Mouse (Mus musculus) olfactory bulb, adult 2 months (tissue): ENCODE measurements around the gene Mettl16. TPM values are rescaled to one million over a fixed set of nuclear protein-coding genes. Genes with fewer than 3 reads are reported as not detected.

ENCODE experiments used
- H3K27ac ChIP-seq: fragments of 200-500 bp; 2 replicates; pipeline ENCODE4 v1.5.1; 2012; ENCODE audit warnings: low read depth, low read length; ENCODE audit not compliant: insufficient read depth
- H3K4me1 ChIP-seq: fragments of 200-500 bp; 2 replicates; pipeline ENCODE4 v1.6.1; 2012; ENCODE audit warnings: low read length; ENCODE audit not compliant: control insufficient read depth, insufficient read depth
- H3K4me3 ChIP-seq: fragments of 200-500 bp; 2 replicates; pipeline ENCODE4 v1.5.1; 2012; ENCODE audit warnings: mild to moderate bottlenecking, low read depth, low read length, moderate library complexity; ENCODE audit not compliant: insufficient read depth
- CTCF ChIP-seq: fragments of 200-500 bp; IDR thresholded peaks from 2 replicates; pipeline ENCODE4 v1.5.1; 2012; ENCODE audit warnings: low read depth, mild to moderate bottlenecking, low read length, moderate library complexity; ENCODE audit not compliant: insufficient read depth
- POLR2A ChIP-seq: fragments of 200-500 bp; IDR thresholded peaks from 2 replicates; pipeline ENCODE4 v1.6.1; 2012; ENCODE audit warnings: mild to moderate bottlenecking, low read depth, low read length, moderate library complexity; ENCODE audit not compliant: insufficient read depth
- WGBS: fragments of 180-500 bp; shearing (Covaris S2); methylation state at CpG from one replicate; pipeline ENCODE4 v1.1.7; 2018; 5-methylcytosine and 5-hydroxymethylcytosine counted together
- polyA plus RNA-seq: library from polyadenylated mRNA; stranded (reverse); fragments of >200 nt; gene quantifications from 2 replicates; pipeline ENCODE4 v1.2.4, GENCODE M21; 2012; ENCODE audit warnings: low replicate concordance; ENCODE audit not compliant: missing spikeins, insufficient read depth, insufficient read length

The Mettl16 gene
- polyA plus RNA-seq, 1 experiment: not detected

- TF ChIP-seq POLR2A: no peak
- Histone ChIP-seq H3K4me3 (no peak overlapping the region), H3K4me1 (peaks cover 40% of the 10 kb centered on the region), H3K27ac (no peak overlapping the region)
- 47% methylated on average over 5 of the region's 5 CpGs for WGBS
Measured at GRCm38 (mm10) chr11:74834650-74835277, 64.1 kb downstream of the Mettl16 start.

- Histone ChIP-seq H3K4me1 (peaks cover 48% of the 10 kb centered on the region), H3K27ac (no peak overlapping the region), H3K4me3 (no peak overlapping the region)
- 82% methylated on average over 6 of the region's 6 CpGs for WGBS
- TF ChIP-seq POLR2A (no peak), CTCF (no peak)
Measured at GRCm38 (mm10) chr11:74835593-74836224, 65.1 kb downstream of the Mettl16 start.

GRCm38 (mm10) chr11:74836225-74837055 lies 65.8 kb downstream of the Mettl16 start:
- 88% methylated on average over 22 of the region's 22 CpGs for WGBS
- peaks cover 55% of the 10 kb centered on the region for H3K4me1 ChIP-seq

GRCm38 (mm10) chr11:74837056-74837693 lies 66.5 kb downstream of the Mettl16 start:
- no peak for TF ChIP-seq POLR2A
- 57% methylated on average over 16 of the region's 16 CpGs for WGBS
- peaks cover 57% of the 10 kb centered on the region for H3K4me1 ChIP-seq

More at GRCm38 (mm10) chr11:74836225-74837055, 65.8 kb downstream of the Mettl16 start:
- TF ChIP-seq POLR2A (no peak), CTCF (no peak)
- Histone ChIP-seq H3K4me3 (no peak overlapping the region), H3K27ac (no peak overlapping the region)

GRCm38 (mm10) chr11:74837694-74838431 lies 67.2 kb downstream of the Mettl16 start:
- peaks cover 55% of the 10 kb centered on the region for H3K4me1 ChIP-seq
- H3K27ac ChIP-seq: peak overlapping the region; percentile 84
- peak overlapping the region; percentile 72 for H3K4me3 ChIP-seq
- no peak for TF ChIP-seq CTCF
- no peak for TF ChIP-seq POLR2A
- under 1% methylated on average over 54 of the region's 54 CpGs for WGBS

More at GRCm38 (mm10) chr11:74837056-74837693, 66.5 kb downstream of the Mettl16 start:
- no peak overlapping the region for H3K27ac ChIP-seq
- H3K4me3 ChIP-seq: peak overlapping the region; percentile 72

GRCm38 (mm10) chr11:74838441-74838840 lies 67.8 kb downstream of the Mettl16 start:
- Histone ChIP-seq H3K4me3 (peak overlapping the region; percentile 72), H3K4me1 (peaks cover 55% of the 10 kb centered on the region), H3K27ac (no peak overlapping the region)
- under 1% methylated on average over 35 of the region's 35 CpGs for WGBS
- TF ChIP-seq CTCF (no peak), POLR2A (no peak)

- 0 out of 2 replicates have a peak overlapping the region, but pooled peaks have one; percentile 12 for H3K27ac ChIP-seq
- WGBS: 11% methylated on average over 6 of the region's 6 CpGs
- no peak overlapping the region for H3K4me3 ChIP-seq
- TF ChIP-seq CTCF (no peak), POLR2A (no peak)
- H3K4me1 ChIP-seq: peaks cover 50% of the 10 kb centered on the region
Measured at GRCm38 (mm10) chr11:74838971-74839370, 68.3 kb downstream of the Mettl16 start.
